Comparison of ENCODE assay signal across 10 mouse cellular contexts in genomic region chr1:134368777-134369337, GRCm38 (mm10). TPM values are rescaled to one million over a fixed set of nuclear protein-coding genes. Genes with fewer than 3 reads are reported as not detected.
DNase-seq lines count a peak whose midpoint lies in the region; ATAC-seq and TF ChIP-seq lines count a peak whose summit lies in the region.
"Had no signal": no experiment of that assay in that cellular context is flagged by ENCODE, and none has a peak within 500 bp of the region (broad histone marks: within the 10 kb centered on the region; RNA-seq: fewer than 3 reads in every experiment).

No protein-coding gene starts in this region.

- H3K9ac ChIP-seq in hindbrain, embryonic 12.5 days = no peak overlapping the region
- H3K9ac ChIP-seq in ES-E14 (ENCODE audit: insufficient read depth, low read depth, low read length, poor library complexity, severe bottlenecking) = no peak overlapping the region
- H3K9ac ChIP-seq: embryonic facial prominence, embryonic 12.5 days; limb, embryonic 13.5 days had no signal

- intact Hi-C loops in gastrocnemius, postnatal 36 days (cut with DNase I) = loop anchor here (5.0 to 10.0 kb wide), 2 partner anchors 48 to 226 kb away; partner anchors contain the start of gene Adipor1
- intact Hi-C loops in left cerebral cortex, postnatal 14 days (cut with DNase I) = loop anchor here (10.0 kb wide), 1 partner anchor 246 kb away; no protein-coding TSS in a partner anchor

- 53% methylated on average over 9 of the region's 9 CpGs for WGBS in hindbrain, embryonic 10.5 days
- 53% methylated on average over 9 of the region's 9 CpGs for WGBS in hindbrain, embryonic 12.5 days

- no peak overlapping the region for H3K27ac ChIP-seq in hindbrain, embryonic 10.5 days
- no peak overlapping the region for H3K27ac ChIP-seq in hindbrain, embryonic 12.5 days
- H3K27ac ChIP-seq in ES-E14 (ENCODE audit: insufficient read depth, low read depth, low read length, poor library complexity, severe bottlenecking) = no peak overlapping the region
- H3K27ac ChIP-seq: embryonic facial prominence, embryonic 12.5 days; limb, embryonic 13.5 days had no signal

- H3K4me3 ChIP-seq in hindbrain, embryonic 10.5 days = no peak overlapping the region
- H3K4me3 ChIP-seq in hindbrain, embryonic 12.5 days = no peak overlapping the region
- H3K4me3 ChIP-seq in ES-E14 (ENCODE audit: insufficient read depth in 1 of 2, low read depth in 1 of 2, low read length in 2 of 2, poor library complexity in 1 of 2, severe bottlenecking in 1 of 2) = no peak overlapping the region
- H3K4me3 ChIP-seq: embryonic facial prominence, embryonic 12.5 days; limb, embryonic 13.5 days had no signal

- no peaks in the 10 kb centered on the region for H3K36me3 ChIP-seq in hindbrain, embryonic 10.5 days
- no peaks in the 10 kb centered on the region for H3K36me3 ChIP-seq in hindbrain, embryonic 12.5 days
- no peaks in the 10 kb centered on the region for H3K36me3 ChIP-seq in ES-E14 (ENCODE audit: control insufficient read depth, insufficient read depth, low read length, poor library complexity, severe bottlenecking)
- H3K36me3 ChIP-seq: embryonic facial prominence, embryonic 12.5 days; limb, embryonic 13.5 days had no signal

- in situ Hi-C loops in ES-E14 (cut with MboI; ENCODE audit: low sequenced_read_pairs in 2 of 2, unreplicated experiment in 2 of 2) = no loop called here

- TF ChIP-seq CTCF in brain, embryonic 14.5 days (IDR thresholded peaks at IDR 0.05; ENCODE audit: borderline replicate concordance, extremely low read depth, insufficient read depth, insufficient read length) = peak; percentile 36; the same call in 1 of the 2 replicates

- H3K4me1 ChIP-seq in hindbrain, embryonic 10.5 days (replicated peaks) = no peaks in the 10 kb centered on the region
- H3K4me1 ChIP-seq in hindbrain, embryonic 12.5 days = no peaks in the 10 kb centered on the region
- no peaks in the 10 kb centered on the region for H3K4me1 ChIP-seq in ES-E14 (ENCODE audit: control insufficient read depth in 2 of 2, insufficient read depth in 2 of 2, low read length in 2 of 2, poor library complexity in 1 of 2)
- H3K4me1 ChIP-seq: embryonic facial prominence, embryonic 12.5 days; limb, embryonic 13.5 days had no signal

- H3K27me3 ChIP-seq in hindbrain, embryonic 10.5 days (ENCODE audit: insufficient read depth, poor library complexity, severe bottlenecking) = no peaks in the 10 kb centered on the region
- H3K27me3 ChIP-seq in hindbrain, embryonic 12.5 days = 0 out of 2 replicates have a peak, but pooled peaks cover 3% of the 10 kb centered on the region
- H3K27me3 ChIP-seq: embryonic facial prominence, embryonic 12.5 days; limb, embryonic 13.5 days had no signal

- peak; percentile 35 for DNase-seq in hindbrain, embryonic 10.5 days (ENCODE audit: low spot score)
- DNase-seq in ES-E14 (ENCODE audit: low read depth, low spot score) = peak; percentile 54
- peak; percentile 68 for DNase-seq in brain, embryonic 14.5 days (ENCODE audit: low read depth)
- peak; percentile 49 to 62 for DNase-seq in gastrocnemius, postnatal 36 days
- DNase-seq in left cerebral cortex, postnatal 14 days (ENCODE audit: low spot score in 2 of 2) = peak; percentile 58 to 78
- peak; percentile 55 for DNase-seq in ovary, postnatal 14 days (ENCODE audit: low spot score)
- peak; percentile 31 to 50 for DNase-seq in thymus, postnatal 36 days

- H3K4me2 ChIP-seq in hindbrain, embryonic 12.5 days (replicated peaks) = no peak overlapping the region
- H3K4me2 ChIP-seq: embryonic facial prominence, embryonic 12.5 days; limb, embryonic 13.5 days had no signal

- H3K9me3 ChIP-seq in hindbrain, embryonic 10.5 days = peaks cover 12% of the 10 kb centered on the region
- no peaks in the 10 kb centered on the region for H3K9me3 ChIP-seq in hindbrain, embryonic 12.5 days (replicated peaks)
- H3K9me3 ChIP-seq in ES-E14 (ENCODE audit: control insufficient read depth, insufficient read depth, low read depth, low read length) = peaks cover 2% of the 10 kb centered on the region; the same call in 1 of the 2 replicates
- H3K9me3 ChIP-seq: embryonic facial prominence, embryonic 12.5 days had no signal

- TF ChIP-seq POLR2A in brain, embryonic 14.5 days (IDR thresholded peaks at IDR 0.05; ENCODE audit: borderline replicate concordance, extremely low read depth, insufficient read depth, insufficient read length, poor library complexity, severe bottlenecking) = no peak

- ATAC-seq in hindbrain, embryonic 12.5 days (ENCODE audit: low FRiP score) = no peak

TF ChIP-seq in ES-E14, 5 proteins besides CTCF, POLR2A, EP300 and RAD21:
- TF ChIP-seq CHD2 (IDR thresholded peaks at IDR 0.05; ENCODE audit: low read depth, low read length) = no peak
- TF ChIP-seq ZC3H11A (IDR thresholded peaks at IDR 0.05; ENCODE audit: borderline replicate concordance, low read depth, low read length) = peak; percentile 64; the same call in 1 of the 2 replicates

RNA-seq across cellular contexts. Expression of gene Tmem183a, which starts 7.1 kb away (rescaled TPM):
- 108 and 132 TPM in 2 replicates for polyA plus RNA-seq in hindbrain, embryonic 10.5 days (2016; fragmentation: Nextera tagmentation; extraction: Ambion mirVana)
- 109 and 123 TPM in 2 replicates for polyA plus RNA-seq in hindbrain, embryonic 12.5 days (2016; fragmentation: Nextera tagmentation; extraction: Ambion mirVana)
- 100 and 120 TPM in 2 replicates for total RNA-seq in ES-E14 (2012; rRNA removed)
- 111 and 116 TPM in 2 replicates for polyA plus RNA-seq in brain, embryonic 14.5 days (2012; rRNA removed)
- total RNA-seq in gastrocnemius, postnatal 36 days (2021) = 10 to 100 TPM; 11.6 to 16.9 TPM
- 10 to 100 TPM; 67.6 to 95.0 TPM for total RNA-seq in left cerebral cortex, postnatal 14 days (2021)

RNA-seq across cellular contexts. Expression of gene 4933406M09Rik, which starts 16.9 kb away (rescaled TPM):
- polyA plus RNA-seq in hindbrain, embryonic 10.5 days (2016; fragmentation: Nextera tagmentation; extraction: Ambion mirVana) = not detected in 2 replicates
- not detected in 2 replicates for polyA plus RNA-seq in hindbrain, embryonic 12.5 days (2016; fragmentation: Nextera tagmentation; extraction: Ambion mirVana)
- 0.22 TPM in 1 of 2 replicates, not detected in the other for total RNA-seq in ES-E14 (2012; rRNA removed)
- not detected in 2 replicates for polyA plus RNA-seq in brain, embryonic 14.5 days (2012; rRNA removed)
- total RNA-seq in gastrocnemius, postnatal 36 days (2021) = not detected
- not detected for total RNA-seq in left cerebral cortex, postnatal 14 days (2021)
- polyA plus RNA-seq: embryonic facial prominence, embryonic 12.5 days; limb, embryonic 13.5 days had no signal

RNA-seq across cellular contexts. Expression of gene Ppfia4, which starts 36.1 kb away (rescaled TPM):
- 3.2 and 4.1 TPM in 2 replicates for polyA plus RNA-seq in hindbrain, embryonic 10.5 days (2016; fragmentation: Nextera tagmentation; extraction: Ambion mirVana)
- polyA plus RNA-seq in hindbrain, embryonic 12.5 days (2016; fragmentation: Nextera tagmentation; extraction: Ambion mirVana) = 6.3 and 7.8 TPM in 2 replicates
- 14.1 and 35.3 TPM in 2 replicates for total RNA-seq in ES-E14 (2012; rRNA removed)
- 23.6 and 31.3 TPM in 2 replicates for polyA plus RNA-seq in brain, embryonic 14.5 days (2012; rRNA removed)
- total RNA-seq in gastrocnemius, postnatal 36 days (2021) = 1 to 10 TPM in 1 of 2 experiments, under 1 TPM in 1; 0.99 to 1.2 TPM
- total RNA-seq in left cerebral cortex, postnatal 14 days (2021) = 10 to 100 TPM; 55.0 to 61.6 TPM

RNA-seq across cellular contexts. Expression of gene Cyb5r1, which starts 36.5 kb away (rescaled TPM):
- 27.3 and 31.2 TPM in 2 replicates for polyA plus RNA-seq in hindbrain, embryonic 10.5 days (2016; fragmentation: Nextera tagmentation; extraction: Ambion mirVana)
- polyA plus RNA-seq in hindbrain, embryonic 12.5 days (2016; fragmentation: Nextera tagmentation; extraction: Ambion mirVana) = 24.1 and 25.9 TPM in 2 replicates
- 186 and 305 TPM in 2 replicates for total RNA-seq in ES-E14 (2012; rRNA removed)
- polyA plus RNA-seq in brain, embryonic 14.5 days (2012; rRNA removed) = 11.7 and 13.6 TPM in 2 replicates
- 10 to 100 TPM; 76.6 to 96.3 TPM for total RNA-seq in gastrocnemius, postnatal 36 days (2021)
- 10 to 100 TPM; 15.9 TPM for total RNA-seq in left cerebral cortex, postnatal 14 days (2021)

RNA-seq across cellular contexts. Expression of gene Adipor1, which starts 46.3 kb away (rescaled TPM):
- polyA plus RNA-seq in hindbrain, embryonic 10.5 days (2016; fragmentation: Nextera tagmentation; extraction: Ambion mirVana) = 77.1 and 77.8 TPM in 2 replicates
- 73.5 and 78.1 TPM in 2 replicates for polyA plus RNA-seq in hindbrain, embryonic 12.5 days (2016; fragmentation: Nextera tagmentation; extraction: Ambion mirVana)
- total RNA-seq in ES-E14 (2012; rRNA removed) = 80.6 and 88.0 TPM in 2 replicates
- 49.7 and 61.1 TPM in 2 replicates for polyA plus RNA-seq in brain, embryonic 14.5 days (2012; rRNA removed)
- 100 to 1,000 TPM; 158 to 166 TPM for total RNA-seq in gastrocnemius, postnatal 36 days (2021)
- 10 to 100 TPM; 63.4 to 66.2 TPM for total RNA-seq in left cerebral cortex, postnatal 14 days (2021)
